ENCODE assay signal across 28 mouse cellular contexts in the genomic region with DNA sequence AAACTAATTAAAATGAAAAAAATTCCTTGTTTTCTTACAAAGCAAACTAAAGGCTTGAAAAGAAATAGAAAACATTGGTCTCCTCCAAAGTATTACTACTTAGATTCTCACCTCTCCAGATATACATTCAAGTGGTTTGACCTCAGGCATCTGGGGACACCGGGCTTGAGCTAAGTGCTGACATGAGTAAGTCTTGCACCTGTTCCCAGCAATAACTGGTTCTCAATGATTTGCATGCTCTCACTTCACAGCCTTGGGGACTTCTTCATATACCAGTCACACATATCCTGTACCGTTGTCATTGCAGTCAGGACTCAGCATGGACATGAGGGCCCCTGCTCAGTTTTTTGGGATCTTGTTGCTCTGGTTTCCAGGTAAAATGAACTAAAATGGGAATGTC.
"Had no signal": no experiment of that assay in that cellular context is flagged by ENCODE, and none has a peak within 500 bp of the region (broad histone marks: within the 10 kb centered on the region; RNA-seq: fewer than 3 reads in every experiment).

No protein-coding gene starts in this region.

- H3K4me2 ChIP-seq: embryonic facial prominence, embryonic 12.5 days; embryonic facial prominence, embryonic 13.5 days; embryonic facial prominence, embryonic 15.5 days; forebrain, embryonic 12.5 days; forebrain, embryonic 13.5 days; forebrain, embryonic 15.5 days had no signal

- H3K36me3 ChIP-seq: embryonic facial prominence, embryonic 10.5 days; embryonic facial prominence, embryonic 12.5 days; embryonic facial prominence, embryonic 13.5 days; embryonic facial prominence, embryonic 15.5 days; forebrain, embryonic 10.5 days; forebrain, embryonic 12.5 days; forebrain, embryonic 15.5 days had no signal

- H3K9me3 ChIP-seq: embryonic facial prominence, embryonic 10.5 days; embryonic facial prominence, embryonic 12.5 days; embryonic facial prominence, embryonic 13.5 days; embryonic facial prominence, embryonic 15.5 days; forebrain, embryonic 10.5 days; forebrain, embryonic 12.5 days; forebrain, embryonic 13.5 days; forebrain, embryonic 15.5 days had no signal

- H3K27ac ChIP-seq: embryonic facial prominence, embryonic 10.5 days; embryonic facial prominence, embryonic 12.5 days; embryonic facial prominence, embryonic 13.5 days; embryonic facial prominence, embryonic 15.5 days; forebrain, embryonic 10.5 days; forebrain, embryonic 12.5 days; forebrain, embryonic 13.5 days; forebrain, embryonic 15.5 days; gastrocnemius, adult 2 months; heart, adult 2 months had no signal

- DNase-seq: cerebellum, adult 8-10 months; cerebellum, adult 9-10 months; cerebellum, adult 9-11 months; cerebellum, postnatal 10 days; cerebellum, postnatal 14 days; cerebellum, postnatal 25 days; cerebellum, postnatal 36 days; embryo, embryonic 11 days; forebrain, postnatal 0 days; gastrocnemius, adult 2 months; gastrocnemius, postnatal 10 days; gastrocnemius, postnatal 14 days; gastrocnemius, postnatal 25 days; gastrocnemius, postnatal 36 days; heart, adult 11 months; heart, adult 18-20 months; heart, adult 2 months had no signal

- H3K4me1 ChIP-seq: embryonic facial prominence, embryonic 10.5 days; embryonic facial prominence, embryonic 12.5 days; embryonic facial prominence, embryonic 13.5 days; embryonic facial prominence, embryonic 15.5 days; forebrain, embryonic 10.5 days; forebrain, embryonic 12.5 days; forebrain, embryonic 13.5 days; forebrain, embryonic 15.5 days had no signal

- H3K9ac ChIP-seq: embryonic facial prominence, embryonic 12.5 days; embryonic facial prominence, embryonic 13.5 days; embryonic facial prominence, embryonic 15.5 days; forebrain, embryonic 12.5 days; forebrain, embryonic 13.5 days; forebrain, embryonic 15.5 days; forebrain, postnatal 0 days had no signal

- H3K4me3 ChIP-seq: embryonic facial prominence, embryonic 10.5 days; embryonic facial prominence, embryonic 12.5 days; embryonic facial prominence, embryonic 13.5 days; embryonic facial prominence, embryonic 15.5 days; erythroblast, embryonic 14.5 days; forebrain, embryonic 10.5 days; forebrain, embryonic 12.5 days; forebrain, embryonic 13.5 days; forebrain, embryonic 15.5 days; gastrocnemius, adult 2 months; heart, adult 2 months had no signal

- ATAC-seq: forebrain, embryonic 13.5 days; forebrain, embryonic 14.5 days; forebrain, embryonic 15.5 days; forebrain, embryonic 16.5 days; forebrain, postnatal 0 days had no signal

- H3K27me3 ChIP-seq: embryonic facial prominence, embryonic 12.5 days; embryonic facial prominence, embryonic 13.5 days; embryonic facial prominence, embryonic 15.5 days; forebrain, embryonic 12.5 days; forebrain, embryonic 13.5 days; forebrain, embryonic 15.5 days had no signal
